Mouse (Mus musculus) G1E (cell line): ENCODE measurements at regions not wholly inside any gene's neighbourhood (a gene's known extent, or its start where the extent isn't known, plus 50 kb on each side); places are given as distances from the start of the nearest gene placed in this dataset.

Experiments
- ATAC-seq: 2 replicates; pipeline ENCODE4 v1.8.0; 2016; ENCODE audit warnings: mild to moderate bottlenecking; ENCODE audit not compliant: insufficient number of reproducible peaks, poor library complexity, low FRiP score, severe bottlenecking; ENCODE audit errors: extremely low read depth
- DNase-seq: peaks from one replicate; pipeline ENCODE4 v3.0.0; 2012; ENCODE audit warnings: low spot score
- H3K27me3 ChIP-seq: 2 replicates; pipeline ENCODE4 v1.6.1; 2012; ENCODE audit warnings: mild to moderate bottlenecking, low read length, inconsistent platforms; ENCODE audit not compliant: insufficient read depth
- H3K36me3 ChIP-seq: replicated peaks from 2 replicates; pipeline ENCODE3; 2012; ENCODE audit warnings: mild to moderate bottlenecking, inconsistent platforms
- H3K4me1 ChIP-seq: 2 replicates; pipeline ENCODE4 v1.6.1; 2012; ENCODE audit warnings: low read depth, low read length, inconsistent platforms, mixed read lengths; ENCODE audit not compliant: insufficient read depth
- H3K4me3 ChIP-seq: 2 replicates; pipeline ENCODE4 v1.5.1; 2012; ENCODE audit warnings: low read depth, mild to moderate bottlenecking, inconsistent platforms, low read length, moderate library complexity, mixed read lengths
- H3K9me3 ChIP-seq: replicated peaks from 2 replicates; pipeline ENCODE4 v1.6.1; 2012; ENCODE audit warnings: inconsistent platforms
- CTCF ChIP-seq: IDR thresholded peaks from 2 replicates; pipeline ENCODE4 v1.5.1; 2012; ENCODE audit warnings: low read depth, low read length, inconsistent platforms, mixed read lengths
- GATA1 ChIP-seq: IDR thresholded peaks from 2 replicates; pipeline ENCODE4 v1.6.1; 2012; ENCODE audit warnings: borderline replicate concordance, low read length, inconsistent platforms, mixed read lengths
- GATA2 ChIP-seq: IDR thresholded peaks from 2 replicates; pipeline ENCODE4 v1.6.1; 2012; ENCODE audit warnings: low read depth, low read length, inconsistent platforms, borderline replicate concordance
- POLR2AphosphoS5 ChIP-seq: IDR thresholded peaks from 2 replicates; pipeline ENCODE4 v1.6.1; 2012; ENCODE audit warnings: low read depth, low read length, inconsistent platforms; ENCODE audit not compliant: insufficient replicate concordance
- TAL1 ChIP-seq: conservative IDR thresholded peaks from 2 replicates; pipeline ENCODE4 v1.6.1; 2012; ENCODE audit warnings: low read depth, low read length, inconsistent platforms, mixed read lengths

DNA sequence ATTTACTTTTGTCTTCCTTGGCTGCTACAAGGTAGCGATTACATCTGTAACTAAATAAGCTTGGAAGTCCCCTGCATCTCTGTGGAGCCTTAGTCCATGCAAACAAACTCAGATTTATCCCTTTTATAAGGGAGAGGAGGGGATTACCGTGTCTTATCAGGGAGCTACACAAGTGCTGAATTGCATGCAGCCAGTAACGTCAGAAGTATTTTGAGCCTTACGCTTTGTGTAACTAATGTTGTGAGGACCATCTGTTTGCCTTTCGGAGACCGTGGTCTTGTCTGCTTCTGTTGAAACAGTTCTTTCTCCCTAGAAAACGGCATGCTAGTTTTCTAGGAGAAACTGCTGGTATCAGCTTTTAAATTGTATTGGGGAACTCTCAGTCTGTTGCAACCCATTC, 58.0 kb upstream of the Dmrta1 start:
- TF ChIP-seq GATA1 = no peak
- no peak for TF ChIP-seq POLR2AphosphoS5
- no peak for TF ChIP-seq CTCF
- TF ChIP-seq GATA2 = no peak
- TF ChIP-seq TAL1 = no peak

DNA sequence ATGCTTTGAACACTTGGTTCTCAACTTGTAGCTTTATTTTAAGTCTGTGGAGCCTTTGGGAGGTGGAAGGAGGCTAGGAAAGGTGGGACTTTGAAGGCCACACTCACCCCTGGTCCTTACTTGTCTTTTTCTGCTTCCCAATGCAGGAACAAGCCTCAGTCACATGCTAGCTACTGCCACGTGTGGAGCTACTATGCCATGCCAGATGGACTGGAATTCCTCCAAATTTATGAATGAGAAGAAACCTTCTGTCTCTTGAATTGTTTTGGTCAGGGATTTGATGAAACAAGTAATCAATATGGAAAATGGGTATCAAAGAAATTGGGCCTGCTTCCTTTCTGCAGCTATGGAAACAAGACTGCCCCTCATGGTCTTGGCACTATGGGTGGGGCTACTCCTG, 74.5 kb upstream of the Dmrta1 start:
- no peak for TF ChIP-seq TAL1
- TF ChIP-seq CTCF = no peak
- no peak for TF ChIP-seq GATA2
- TF ChIP-seq GATA1 = no peak
- TF ChIP-seq POLR2AphosphoS5 = no peak
- H3K27me3 ChIP-seq = no peaks in the 10 kb centered on the region
- peaks cover 7% of the 10 kb centered on the region; the same call in 1 of the 2 replicates for H3K9me3 ChIP-seq
- no peak overlapping the region for H3K4me3 ChIP-seq
- ATAC-seq = no peak
- no peak for DNase-seq
- no peaks in the 10 kb centered on the region for H3K4me1 ChIP-seq
- no peaks in the 10 kb centered on the region for H3K36me3 ChIP-seq

More for the DNA sequence above, 58.0 kb upstream of the Dmrta1 start:
- Histone ChIP-seq H3K4me1 (no peaks in the 10 kb centered on the region), H3K4me3 (no peak overlapping the region), H3K9me3 (0 out of 2 replicates have a peak, but pooled peaks cover 2% of the 10 kb centered on the region), H3K36me3 (no peaks in the 10 kb centered on the region), H3K27me3 (no peaks in the 10 kb centered on the region)
- ATAC-seq (no peak), DNase-seq (no peak)

DNA sequence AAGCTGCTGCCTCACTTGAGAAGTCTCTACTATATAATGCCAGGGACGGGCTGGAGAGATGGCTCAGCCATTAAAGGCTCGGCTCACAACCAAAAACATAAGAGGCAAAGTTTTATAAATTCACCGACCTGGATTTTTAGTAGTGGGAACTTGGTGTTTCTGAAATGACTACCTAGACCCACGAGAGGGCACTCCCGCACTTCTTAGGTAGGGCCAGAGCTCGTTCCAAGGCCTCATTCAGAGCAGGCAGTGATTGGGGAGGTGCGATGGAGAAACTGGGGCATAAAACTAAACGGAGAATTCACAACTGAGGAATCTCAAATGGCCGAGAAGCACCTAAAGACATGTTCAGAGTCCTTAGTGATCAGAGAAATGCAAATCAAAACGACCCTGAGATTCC, 103.7 kb upstream of the Dmrta1 start:
- no peak for ATAC-seq
- Histone ChIP-seq H3K4me1 (no peaks in the 10 kb centered on the region), H3K9me3 (peaks cover 4% of the 10 kb centered on the region), H3K4me3 (no peak overlapping the region), H3K27me3 (no peaks in the 10 kb centered on the region), H3K36me3 (no peaks in the 10 kb centered on the region)
- DNase-seq = no peak
- no peak for TF ChIP-seq TAL1
- no peak for TF ChIP-seq GATA2
- TF ChIP-seq POLR2AphosphoS5 = no peak
- no peak for TF ChIP-seq GATA1
- no peak for TF ChIP-seq CTCF

DNA sequence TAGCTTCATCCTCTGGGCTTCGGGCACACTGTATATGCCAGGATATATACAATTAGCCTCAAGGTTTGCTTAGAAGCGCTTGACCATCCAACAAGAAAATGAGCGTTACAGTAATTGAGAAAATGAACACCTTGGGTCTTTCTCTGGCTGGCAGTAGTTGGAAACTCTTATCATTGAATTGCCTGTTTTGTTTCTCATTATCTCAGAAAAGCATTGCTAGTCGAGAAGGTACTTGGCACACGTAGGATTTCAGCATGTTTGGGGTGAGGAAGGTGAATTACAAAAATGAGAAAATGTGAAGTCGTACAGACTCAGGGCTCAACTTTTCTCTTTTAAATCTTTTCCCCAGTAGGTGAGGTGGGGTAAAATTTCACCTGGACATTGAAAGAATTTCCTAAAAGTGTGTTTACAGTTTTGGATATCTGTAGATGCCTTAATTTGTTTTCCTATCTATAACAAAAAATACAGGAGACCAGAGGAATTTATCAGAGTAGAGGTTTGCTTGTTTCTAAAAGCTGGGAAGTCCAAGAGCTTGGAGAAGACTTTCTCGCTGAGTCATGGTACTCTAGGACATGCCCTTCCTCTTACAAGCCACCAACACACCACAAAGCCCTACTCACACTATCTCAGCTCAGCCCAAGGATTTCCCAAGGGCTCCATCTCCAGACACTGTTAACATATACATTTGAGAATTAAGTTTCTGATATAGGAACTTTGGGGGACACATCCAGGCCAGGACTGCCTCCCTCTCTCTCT, 124.3 kb upstream of the Dmrta1 start:
- ATAC-seq (no peak), DNase-seq (no peak)
- H3K4me1 ChIP-seq = no peaks in the 10 kb centered on the region
- no peaks in the 10 kb centered on the region for H3K27me3 ChIP-seq
- peaks cover 5% of the 10 kb centered on the region; the same call in 1 of the 2 replicates for H3K9me3 ChIP-seq
- no peak overlapping the region for H3K4me3 ChIP-seq
- H3K36me3 ChIP-seq = no peaks in the 10 kb centered on the region
- no peak for TF ChIP-seq GATA1
- no peak for TF ChIP-seq GATA2
- no peak for TF ChIP-seq TAL1
- TF ChIP-seq POLR2AphosphoS5 = no peak
- no peak for TF ChIP-seq CTCF

DNA sequence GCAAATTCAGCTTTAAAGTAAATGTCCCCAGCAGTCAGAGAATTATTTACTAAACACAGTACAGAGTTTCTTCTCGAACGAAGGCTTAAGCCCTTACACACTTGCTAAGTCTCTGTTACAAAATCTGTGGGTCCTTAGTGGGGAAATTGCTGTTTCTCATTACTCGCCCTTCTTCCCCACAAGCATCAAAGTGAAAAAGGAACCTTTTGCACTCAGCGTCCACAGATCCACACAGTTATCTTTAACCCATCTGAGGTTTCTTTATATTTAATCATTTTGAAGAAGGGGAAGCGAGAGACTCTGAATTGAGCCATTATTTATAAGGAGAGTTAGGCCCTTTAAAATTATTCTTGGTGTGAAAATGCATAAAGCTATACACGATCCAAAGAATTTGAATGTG, 126.7 kb upstream of the Dmrta1 start:
- H3K4me3 ChIP-seq = no peak overlapping the region
- H3K4me1 ChIP-seq = no peaks in the 10 kb centered on the region
- no peak for DNase-seq
- H3K36me3 ChIP-seq = no peaks in the 10 kb centered on the region
- ATAC-seq = no peak
- no peaks in the 10 kb centered on the region for H3K27me3 ChIP-seq
- H3K9me3 ChIP-seq = peaks cover 14% of the 10 kb centered on the region; the same call in 1 of the 2 replicates
- TF ChIP-seq POLR2AphosphoS5 = no peak
- no peak for TF ChIP-seq GATA2
- TF ChIP-seq TAL1 = no peak
- TF ChIP-seq GATA1 = no peak
- TF ChIP-seq CTCF = no peak

DNA sequence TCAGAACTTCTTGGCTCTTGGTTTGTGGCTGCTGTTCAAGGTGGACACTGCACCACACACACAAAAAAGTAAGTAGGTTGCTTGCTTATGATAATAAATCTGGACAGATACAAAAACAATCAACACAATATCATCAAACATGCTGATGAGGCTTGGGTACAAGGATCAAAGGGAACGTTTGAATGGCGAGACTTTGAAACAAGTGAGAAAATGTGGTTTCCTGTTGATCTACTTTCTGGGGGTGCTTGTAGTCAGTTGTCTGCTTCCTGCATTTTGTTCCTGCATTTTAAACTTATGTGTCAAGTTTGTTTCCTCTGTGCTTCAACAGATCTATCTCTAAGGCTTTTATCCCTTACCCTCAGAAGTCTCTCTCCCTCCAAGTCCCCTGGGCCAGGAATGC, 128.7 kb upstream of the Dmrta1 start:
- no peaks in the 10 kb centered on the region for H3K4me1 ChIP-seq
- no peak for DNase-seq
- no peak overlapping the region for H3K4me3 ChIP-seq
- no peaks in the 10 kb centered on the region for H3K36me3 ChIP-seq
- TF ChIP-seq POLR2AphosphoS5 (no peak), CTCF (no peak), TAL1 (no peak), GATA1 (no peak), GATA2 (no peak)
- H3K9me3 ChIP-seq = peaks cover 19% of the 10 kb centered on the region; the same call in 1 of the 2 replicates
- ATAC-seq = no peak
- H3K27me3 ChIP-seq = no peaks in the 10 kb centered on the region
